Mouse (Mus musculus): ENCODE measurements at regions not wholly inside any gene's neighbourhood (a gene's known extent, or its start where the extent isn't known, plus 50 kb on each side); places are given as distances from the start of the nearest gene placed in this dataset.
"Not testable (repeated sequence)": the region's sequence is repeated elsewhere in the genome, so short reads cannot be mapped to it uniquely, and the experiment has no call there.

DNA sequence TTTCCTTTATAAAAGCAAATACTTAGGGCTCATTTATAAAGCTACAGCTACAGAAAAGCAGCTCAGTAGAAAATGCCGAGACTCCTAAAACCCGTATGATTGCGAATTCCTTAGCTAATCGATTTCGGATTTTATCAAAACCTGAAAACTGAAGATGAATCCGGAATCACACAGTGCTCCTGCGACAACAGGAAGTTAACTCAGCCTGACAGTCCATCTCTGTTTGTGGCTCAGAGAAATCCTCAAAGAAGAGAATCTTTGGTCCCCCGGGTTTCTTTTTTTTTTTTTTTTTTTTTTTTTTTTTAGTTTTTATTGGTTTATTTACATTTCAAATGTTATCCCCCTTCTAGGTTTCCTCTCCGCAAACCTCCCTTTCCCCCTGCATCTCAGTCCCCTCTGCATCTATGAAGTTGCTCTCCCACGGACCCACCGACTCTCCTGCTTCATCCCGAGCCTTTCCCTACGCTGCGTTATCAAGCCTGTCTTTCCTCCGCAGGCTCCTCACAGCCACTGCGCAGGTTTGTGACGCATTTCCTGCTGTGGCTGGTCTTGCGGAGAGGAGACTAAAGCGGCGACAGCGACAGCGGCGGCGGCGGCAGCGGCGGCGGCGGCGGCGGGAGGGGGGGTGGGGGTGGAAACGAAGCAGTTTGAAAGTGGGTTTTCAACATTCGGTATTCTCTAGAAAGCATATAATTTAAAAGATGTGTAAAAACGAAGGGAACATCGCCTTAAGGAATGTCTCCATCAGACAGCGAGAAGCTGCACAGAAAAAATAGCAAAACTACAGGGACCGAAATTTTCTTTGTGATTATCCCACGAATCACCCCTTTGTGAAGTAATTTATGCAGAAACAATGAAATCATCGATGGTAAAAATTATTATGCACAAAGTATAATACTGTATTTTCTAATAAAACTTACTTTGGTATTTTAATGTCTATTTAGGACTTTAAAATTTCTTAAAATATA is 352.3 kb upstream of the Snrpn start:
- in situ Hi-C loops (cut with MboI; ENCODE audit: low pct_unique_long_range_greater_than_20kb in 1 of 2, low sequenced_read_pairs in 2 of 2, unreplicated experiment in 1 of 2), result not testable (repeated sequence)

DNA sequence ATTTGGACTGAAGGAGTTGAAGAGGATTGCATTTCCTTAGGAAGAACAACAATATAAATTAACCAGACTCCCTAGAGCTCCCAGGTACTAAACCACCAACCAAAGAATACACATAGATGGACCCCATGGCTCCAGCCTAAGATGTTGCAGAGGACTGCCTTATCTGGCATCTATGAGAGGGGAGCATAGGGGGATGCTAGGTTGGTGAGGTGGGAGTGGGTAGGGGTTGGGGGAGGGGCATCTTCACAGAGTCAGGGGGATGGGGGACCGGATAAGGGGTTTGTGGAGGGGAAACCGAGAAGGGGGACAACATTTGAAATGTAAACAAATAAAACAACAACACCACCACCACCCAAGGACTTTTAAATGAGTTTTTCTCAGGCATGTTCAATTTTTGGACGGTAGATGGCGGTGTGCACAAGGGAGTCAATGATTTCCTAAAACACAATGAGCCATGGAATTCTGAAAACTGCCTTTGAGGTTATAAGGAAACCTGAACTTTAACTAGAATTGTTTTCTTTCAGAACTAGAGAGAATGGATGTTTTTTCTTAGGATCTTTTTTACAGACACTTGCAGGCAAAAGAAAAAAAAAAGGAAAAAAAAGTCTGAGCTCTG is 347.9 kb upstream of the Snrpn start:
- in situ Hi-C loops (cut with MboI; ENCODE audit: low pct_unique_long_range_greater_than_20kb in 1 of 2, low sequenced_read_pairs in 2 of 2, unreplicated experiment in 1 of 2), result loop anchor here in 1 of 2 experiments (10.0 kb wide), 1 partner anchor 103 kb away; no protein-coding TSS in a partner anchor

DNA sequence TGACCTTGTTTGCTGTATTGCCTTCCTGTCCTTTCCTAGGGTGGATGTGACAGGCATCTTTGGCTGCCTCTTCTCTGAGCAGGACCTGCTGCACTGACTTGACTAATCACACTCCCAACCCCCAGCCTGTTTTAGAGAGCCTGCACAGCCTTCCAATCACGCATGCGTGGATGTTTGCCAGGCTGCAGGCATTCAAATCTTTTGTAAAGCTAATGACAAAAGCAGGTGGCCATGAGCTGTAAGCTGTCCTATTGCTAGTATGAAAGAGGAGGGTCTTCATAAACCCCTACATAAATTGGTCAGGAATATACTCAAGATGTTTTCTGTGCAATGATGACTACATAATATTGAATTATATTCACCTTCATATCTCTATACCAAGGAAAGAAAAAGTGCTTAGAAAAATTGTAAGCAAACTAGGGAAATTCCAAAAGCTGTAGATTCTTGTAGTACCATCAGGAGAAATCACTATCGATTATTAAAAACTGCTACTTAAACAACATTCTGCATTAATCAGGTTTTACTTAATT is 310.1 kb upstream of the Snrpn start:
- in situ Hi-C loops (cut with MboI; ENCODE audit: low pct_unique_long_range_greater_than_20kb in 1 of 2, low sequenced_read_pairs in 2 of 2, unreplicated experiment in 1 of 2), result not testable (repeated sequence)

DNA sequence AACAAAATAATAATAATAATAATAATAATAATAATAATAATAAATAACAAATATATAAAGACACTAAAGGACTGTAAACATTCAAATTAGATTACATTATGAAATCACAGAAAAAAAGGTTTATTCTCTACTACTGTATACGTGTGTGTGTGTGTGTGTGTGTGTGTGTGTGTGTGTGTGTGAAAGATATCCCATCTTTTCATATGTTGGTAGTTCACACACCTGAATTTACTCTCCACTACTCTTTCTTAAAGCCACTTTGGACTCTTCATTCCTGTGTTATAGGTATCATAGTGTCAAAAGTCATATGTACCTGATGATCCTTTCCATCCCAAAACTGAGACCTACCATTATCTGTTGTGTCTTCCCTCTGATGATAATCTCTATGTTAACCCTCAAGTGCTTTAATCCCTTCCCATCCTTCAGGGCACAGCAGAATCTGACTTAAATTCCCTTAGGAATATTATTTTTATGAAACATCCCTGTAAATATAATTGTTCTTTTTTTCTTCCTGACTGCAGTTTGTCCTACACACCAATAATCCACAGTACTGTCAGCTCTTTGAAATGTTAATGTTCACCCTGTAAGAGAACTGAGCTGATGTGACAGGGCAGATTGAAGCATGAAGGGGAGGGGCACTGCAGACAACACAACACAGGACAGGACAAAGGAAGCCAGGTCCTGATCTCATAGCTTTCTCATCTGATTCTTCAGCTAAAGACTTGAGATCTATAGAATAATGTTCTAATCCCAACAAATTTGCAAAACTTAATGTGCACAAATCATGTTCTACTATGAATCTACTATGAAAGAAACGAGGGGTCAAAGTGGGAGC is 309.4 kb upstream of the Snrpn start:
- in situ Hi-C loops (cut with MboI; ENCODE audit: low pct_unique_long_range_greater_than_20kb in 1 of 2, low sequenced_read_pairs in 2 of 2, unreplicated experiment in 1 of 2), result not testable (repeated sequence)

DNA sequence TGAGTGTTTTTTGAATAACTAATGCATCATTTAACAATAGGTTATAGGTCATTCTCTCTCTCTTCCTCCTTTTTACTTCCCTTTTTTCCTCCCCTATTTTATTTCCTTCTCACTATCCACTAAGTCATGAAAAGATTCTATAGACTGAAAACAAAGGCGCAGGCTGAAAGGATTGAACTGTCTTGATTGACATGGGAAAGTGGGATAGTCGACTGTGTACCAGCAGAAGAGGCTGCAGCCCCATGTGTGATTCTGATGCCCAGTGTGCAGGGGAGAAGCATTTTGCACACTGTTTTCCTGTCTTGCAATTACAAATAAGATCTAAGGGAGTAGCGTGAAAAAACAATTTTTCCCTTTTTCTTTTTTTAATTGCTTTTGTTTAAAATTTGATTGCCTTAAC is 298.8 kb upstream of the Snrpn start:
- in situ Hi-C loops (cut with MboI; ENCODE audit: low pct_unique_long_range_greater_than_20kb in 1 of 2, low sequenced_read_pairs in 2 of 2, unreplicated experiment in 1 of 2), result no loop called here

DNA sequence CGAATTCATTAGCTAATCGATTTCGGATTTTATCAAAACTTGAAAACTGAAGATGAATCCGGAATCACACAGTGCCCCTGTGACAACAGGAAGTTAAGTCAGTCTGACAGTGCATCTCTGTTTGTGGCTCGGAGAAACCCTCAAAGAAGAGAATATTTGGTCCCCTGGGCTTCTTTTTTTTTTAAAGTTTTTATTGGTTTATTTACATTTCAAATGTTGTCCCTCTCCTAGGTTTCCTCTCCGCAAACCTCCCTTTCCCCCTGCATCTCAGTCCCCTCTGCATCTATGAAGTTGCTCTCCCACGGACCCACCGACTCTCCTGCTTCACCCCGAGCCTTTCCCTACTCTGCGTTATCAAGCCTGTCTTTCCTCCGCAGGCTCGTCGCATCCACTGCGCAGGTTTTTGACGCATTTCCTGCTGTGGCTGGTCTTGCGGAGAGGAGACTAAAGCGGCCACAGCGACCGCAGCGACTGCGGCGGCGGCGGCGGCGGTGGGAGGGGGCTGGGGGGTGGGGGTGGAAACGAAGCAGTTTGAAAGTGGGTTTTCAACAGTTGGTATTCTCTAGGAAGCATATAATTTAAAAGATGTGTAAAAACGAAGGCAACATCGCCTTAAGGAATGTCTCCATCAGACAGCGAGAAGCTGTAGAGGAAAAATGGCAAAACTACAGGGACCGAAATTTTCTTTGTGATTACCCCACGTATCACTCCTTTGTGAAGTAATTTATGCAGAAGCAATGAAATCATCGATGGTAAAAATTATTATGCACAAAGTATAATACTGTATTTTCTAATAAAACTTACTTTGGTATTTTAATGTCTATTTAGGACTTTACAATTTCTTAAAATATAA is 251.2 kb upstream of the Snrpn start:
- in situ Hi-C loops (cut with MboI; ENCODE audit: low pct_unique_long_range_greater_than_20kb in 1 of 2, low sequenced_read_pairs in 2 of 2, unreplicated experiment in 1 of 2), result not testable (repeated sequence)

DNA sequence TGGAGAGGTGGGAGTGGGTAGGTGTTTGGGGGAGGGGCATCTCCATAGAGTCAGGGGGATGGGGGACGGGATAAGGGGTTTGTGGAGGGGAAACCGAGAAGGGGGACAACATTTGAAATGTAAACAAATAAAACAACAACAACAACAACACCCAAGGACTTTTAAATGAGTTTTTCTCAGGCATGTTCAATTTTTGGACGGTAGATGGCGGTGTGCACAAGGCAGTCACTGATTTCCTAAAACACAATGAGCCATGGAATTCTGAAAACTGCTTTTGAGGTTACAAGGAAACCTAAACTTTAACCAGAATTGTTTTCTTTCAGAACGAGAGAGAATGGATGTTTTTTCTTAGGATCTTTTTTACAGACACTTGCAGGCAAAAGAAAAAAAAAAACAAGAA is 246.9 kb upstream of the Snrpn start:
- in situ Hi-C loops (cut with MboI; ENCODE audit: low pct_unique_long_range_greater_than_20kb in 1 of 2, low sequenced_read_pairs in 2 of 2, unreplicated experiment in 1 of 2), result loop anchor here in 1 of 2 experiments (10.0 kb wide), 1 partner anchor 98 kb away; no protein-coding TSS in a partner anchor

DNA sequence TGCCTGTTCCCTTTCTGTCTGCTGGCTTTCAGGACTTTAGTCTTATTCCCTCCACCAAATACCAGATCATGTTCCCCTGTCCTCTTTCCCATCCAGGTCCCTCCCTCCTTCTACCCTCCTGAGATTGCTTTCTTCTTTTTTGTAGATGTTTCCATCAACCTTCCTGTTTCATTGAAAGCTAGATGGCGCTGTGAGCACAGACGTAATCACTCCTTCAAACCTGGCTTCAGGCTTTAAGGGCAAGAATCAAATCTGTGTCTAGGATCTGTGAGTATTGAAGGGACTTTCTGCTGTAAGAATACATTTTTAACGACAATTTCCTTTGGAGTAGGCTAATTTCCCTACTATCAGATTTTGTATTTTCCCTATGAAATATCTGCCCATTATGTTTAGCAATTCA is 234.0 kb upstream of the Snrpn start:
- in situ Hi-C loops (cut with MboI; ENCODE audit: low pct_unique_long_range_greater_than_20kb in 1 of 2, low sequenced_read_pairs in 2 of 2, unreplicated experiment in 1 of 2), result not testable (repeated sequence)

DNA sequence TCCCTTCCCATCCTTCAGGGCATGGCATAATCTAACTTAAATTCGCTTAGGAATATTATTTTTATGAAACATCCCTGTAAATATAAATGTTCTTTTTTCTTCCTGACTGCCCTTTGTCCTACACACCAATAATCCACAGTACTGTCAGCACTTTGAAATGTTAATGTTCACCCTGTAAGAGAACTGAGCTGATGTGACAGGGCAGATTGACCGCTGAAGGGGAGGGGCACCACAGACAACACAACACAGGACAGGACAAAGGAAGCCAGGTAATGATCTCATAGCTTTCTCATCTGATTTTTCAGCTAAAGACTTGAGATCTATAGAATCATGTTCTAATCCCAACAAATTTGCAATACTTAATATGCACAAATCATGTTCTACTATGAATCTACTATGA is 212.2 kb upstream of the Snrpn start:
- in situ Hi-C loops (cut with MboI; ENCODE audit: low pct_unique_long_range_greater_than_20kb in 1 of 2, low sequenced_read_pairs in 2 of 2, unreplicated experiment in 1 of 2), result not testable (repeated sequence)

All from mouse embryonic stem cell (cell line).